Mouse (Mus musculus): ENCODE measurements around the gene Ctnna2. TPM values are rescaled to one million over a fixed set of nuclear protein-coding genes. Genes with fewer than 3 reads are reported as not detected.

Ctnna2 gene
- polyA plus RNA-seq (2015; fragmentation: Nextera tagmentation; extraction: Ambion mirVana): 0.83 and 1.0 TPM in 2 replicates

- no peak within 1 kb of the TSS for H3K27ac ChIP-seq (ENCODE audit: low read length)
- H3K4me1 ChIP-seq (replicated peaks; ENCODE audit: control insufficient read depth, insufficient read depth, low read length): no peaks in the 10 kb centered on the region
- peak within 1 kb of the TSS; percentile 50 for H3K4me3 ChIP-seq (ENCODE audit: low read length)
- ATAC-seq (ENCODE audit: low read depth): peak; percentile 92
- H3K27me3 ChIP-seq (ENCODE audit: control insufficient read depth, insufficient read depth, low read depth, low read length): no peaks in the 10 kb centered on the region; the same call in 1 of the 2 replicates
- H3K9ac ChIP-seq (ENCODE audit: low read length): no peak within 1 kb of the TSS
- no peaks in the 10 kb centered on the region for H3K9me3 ChIP-seq (ENCODE audit: control insufficient read depth, low read length)
- no peaks in the 10 kb centered on the region for H3K36me3 ChIP-seq (ENCODE audit: control insufficient read depth, insufficient read depth, low read length)
- WGBS: under 1% methylated on average over 34 of the region's 58 CpGs
- H3K4me2 ChIP-seq (ENCODE audit: low read depth, low read length): peak within 1 kb of the TSS; percentile 84
These were observed at the start of gene Ctnna2 for GRCm38 (mm10) chr6:77979241-77979961. Gene Ctnna2, minus strand, starts transcription at chr6:77979699.

GRCm38 (mm10) chr6:77980137-77981052, 896 bp upstream of the Ctnna2 start:
- Histone ChIP-seq H3K9me3 (ENCODE audit: control insufficient read depth, low read length) (no peaks in the 10 kb centered on the region), H3K4me3 (ENCODE audit: low read length) (no peak overlapping the region), H3K9ac (ENCODE audit: low read length) (no peak overlapping the region), H3K4me2 (ENCODE audit: low read depth, low read length) (no peak overlapping the region; the same call in 1 of the 2 replicates), H3K36me3 (ENCODE audit: control insufficient read depth, insufficient read depth, low read length) (no peaks in the 10 kb centered on the region), H3K27ac (ENCODE audit: low read length) (no peak overlapping the region), H3K27me3 (ENCODE audit: control insufficient read depth, insufficient read depth, low read depth, low read length) (no peaks in the 10 kb centered on the region; the same call in 1 of the 2 replicates), H3K4me1 (replicated peaks; ENCODE audit: control insufficient read depth, insufficient read depth, low read length) (no peaks in the 10 kb centered on the region)
- WGBS: 16% methylated on average over 15 of the region's 15 CpGs
- ATAC-seq (ENCODE audit: low read depth): no peak

GRCm38 (mm10) chr6:77978476-77979240, 841 bp downstream of the Ctnna2 start:
- no peak overlapping the region for H3K9ac ChIP-seq (ENCODE audit: low read length)
- peak overlapping the region; percentile 84 for H3K4me2 ChIP-seq (ENCODE audit: low read depth, low read length)
- H3K4me1 ChIP-seq (replicated peaks; ENCODE audit: control insufficient read depth, insufficient read depth, low read length): no peaks in the 10 kb centered on the region
- H3K9me3 ChIP-seq (ENCODE audit: control insufficient read depth, low read length): no peaks in the 10 kb centered on the region
- WGBS: 20% methylated on average over 10 of the region's 10 CpGs
- no peaks in the 10 kb centered on the region for H3K36me3 ChIP-seq (ENCODE audit: control insufficient read depth, insufficient read depth, low read length)
- no peaks in the 10 kb centered on the region; the same call in 1 of the 2 replicates for H3K27me3 ChIP-seq (ENCODE audit: control insufficient read depth, insufficient read depth, low read depth, low read length)
- H3K4me3 ChIP-seq (ENCODE audit: low read length): peak overlapping the region; percentile 50
- H3K27ac ChIP-seq (ENCODE audit: low read length): no peak overlapping the region
- ATAC-seq (ENCODE audit: low read depth): no peak

GRCm38 (mm10) chr6:77970545-77971242, 8.8 kb downstream of the Ctnna2 start:
- no peaks in the 10 kb centered on the region for H3K27me3 ChIP-seq (ENCODE audit: control insufficient read depth, insufficient read depth, low read depth, low read length)
- no peak overlapping the region for H3K4me3 ChIP-seq (ENCODE audit: low read length)
- no peaks in the 10 kb centered on the region for H3K36me3 ChIP-seq (ENCODE audit: control insufficient read depth, insufficient read depth, low read length)
- 56% methylated on average over 10 of the region's 10 CpGs for WGBS
- no peak overlapping the region for H3K4me2 ChIP-seq (ENCODE audit: low read depth, low read length)
- H3K27ac ChIP-seq (ENCODE audit: low read length): no peak overlapping the region
- H3K9me3 ChIP-seq (ENCODE audit: control insufficient read depth, low read length): no peaks in the 10 kb centered on the region
- no peak for ATAC-seq (ENCODE audit: low read depth)
- no peak overlapping the region for H3K9ac ChIP-seq (ENCODE audit: low read length)
- no peaks in the 10 kb centered on the region for H3K4me1 ChIP-seq (replicated peaks; ENCODE audit: control insufficient read depth, insufficient read depth, low read length)

- Histone ChIP-seq H3K27ac (ENCODE audit: low read length) (no peak overlapping the region), H3K4me1 (replicated peaks; ENCODE audit: control insufficient read depth, insufficient read depth, low read length) (no peaks in the 10 kb centered on the region), H3K4me2 (ENCODE audit: low read depth, low read length) (no peak overlapping the region), H3K4me3 (ENCODE audit: low read length) (no peak overlapping the region), H3K9ac (ENCODE audit: low read length) (no peak overlapping the region), H3K27me3 (ENCODE audit: control insufficient read depth, insufficient read depth, low read depth, low read length) (no peaks in the 10 kb centered on the region), H3K36me3 (ENCODE audit: control insufficient read depth, insufficient read depth, low read length) (no peaks in the 10 kb centered on the region), H3K9me3 (ENCODE audit: control insufficient read depth, low read length) (no peaks in the 10 kb centered on the region)
- ATAC-seq (ENCODE audit: low read depth): no peak
- WGBS: 32% methylated on average over 4 of the region's 4 CpGs
These were observed 9.7 kb downstream of the Ctnna2 start for GRCm38 (mm10) chr6:77969774-77970173.

- Histone ChIP-seq H3K4me3 (ENCODE audit: low read length) (no peak overlapping the region), H3K9me3 (ENCODE audit: control insufficient read depth, low read length) (no peaks in the 10 kb centered on the region), H3K36me3 (ENCODE audit: control insufficient read depth, insufficient read depth, low read length) (no peaks in the 10 kb centered on the region), H3K27ac (ENCODE audit: low read length) (no peak overlapping the region), H3K27me3 (ENCODE audit: control insufficient read depth, insufficient read depth, low read depth, low read length) (no peaks in the 10 kb centered on the region), H3K4me1 (replicated peaks; ENCODE audit: control insufficient read depth, insufficient read depth, low read length) (no peaks in the 10 kb centered on the region), H3K9ac (ENCODE audit: low read length) (no peak overlapping the region), H3K4me2 (ENCODE audit: low read depth, low read length) (no peak overlapping the region)
- ATAC-seq (ENCODE audit: low read depth): no peak
- 28% methylated on average over 1 of the region's 1 CpGs for WGBS
These were observed 17.5 kb downstream of the Ctnna2 start for GRCm38 (mm10) chr6:77962011-77962410.

GRCm38 (mm10) chr6:77951276-77951675, 28.2 kb downstream of the Ctnna2 start:
- H3K27ac ChIP-seq (ENCODE audit: low read length): no peak overlapping the region
- no peaks in the 10 kb centered on the region for H3K9me3 ChIP-seq (ENCODE audit: control insufficient read depth, low read length)
- no peaks in the 10 kb centered on the region for H3K36me3 ChIP-seq (ENCODE audit: control insufficient read depth, insufficient read depth, low read length)
- H3K27me3 ChIP-seq (ENCODE audit: control insufficient read depth, insufficient read depth, low read depth, low read length): no peaks in the 10 kb centered on the region
- H3K4me1 ChIP-seq (replicated peaks; ENCODE audit: control insufficient read depth, insufficient read depth, low read length): no peaks in the 10 kb centered on the region
- no peak for ATAC-seq (ENCODE audit: low read depth)
- no peak overlapping the region for H3K9ac ChIP-seq (ENCODE audit: low read length)
- H3K4me2 ChIP-seq (ENCODE audit: low read depth, low read length): no peak overlapping the region
- no peak overlapping the region for H3K4me3 ChIP-seq (ENCODE audit: low read length)
- 67% methylated on average over 4 of the region's 4 CpGs for WGBS

GRCm38 (mm10) chr6:77950690-77951089, 28.8 kb downstream of the Ctnna2 start:
- Histone ChIP-seq H3K9ac (ENCODE audit: low read length) (no peak overlapping the region), H3K9me3 (ENCODE audit: control insufficient read depth, low read length) (no peaks in the 10 kb centered on the region), H3K36me3 (ENCODE audit: control insufficient read depth, insufficient read depth, low read length) (no peaks in the 10 kb centered on the region), H3K27ac (ENCODE audit: low read length) (no peak overlapping the region), H3K27me3 (ENCODE audit: control insufficient read depth, insufficient read depth, low read depth, low read length) (no peaks in the 10 kb centered on the region), H3K4me1 (replicated peaks; ENCODE audit: control insufficient read depth, insufficient read depth, low read length) (no peaks in the 10 kb centered on the region), H3K4me3 (ENCODE audit: low read length) (no peak overlapping the region), H3K4me2 (ENCODE audit: low read depth, low read length) (no peak overlapping the region)
- 70% methylated on average over 2 of the region's 2 CpGs for WGBS
- no peak for ATAC-seq (ENCODE audit: low read depth)
